Mouse (Mus musculus) neural tube, postnatal 0 days (tissue): Measurements from ENCODE around the gene Cpne5. TPM values are rescaled to one million over a fixed set of nuclear protein-coding genes. Genes with fewer than 3 reads are reported as not detected.

Source experiments
- polyA plus RNA-seq: library from polyadenylated mRNA; unstranded; fragments of >200 nt; fragmentation: Nextera tagmentation; extraction: Ambion mirVana; gene quantifications from 2 replicates; pipeline ENCODE4 v1.2.1, GENCODE M21; 2015

Gene Cpne5
- 102 and 109 TPM in 2 replicates for polyA plus RNA-seq

DNA sequence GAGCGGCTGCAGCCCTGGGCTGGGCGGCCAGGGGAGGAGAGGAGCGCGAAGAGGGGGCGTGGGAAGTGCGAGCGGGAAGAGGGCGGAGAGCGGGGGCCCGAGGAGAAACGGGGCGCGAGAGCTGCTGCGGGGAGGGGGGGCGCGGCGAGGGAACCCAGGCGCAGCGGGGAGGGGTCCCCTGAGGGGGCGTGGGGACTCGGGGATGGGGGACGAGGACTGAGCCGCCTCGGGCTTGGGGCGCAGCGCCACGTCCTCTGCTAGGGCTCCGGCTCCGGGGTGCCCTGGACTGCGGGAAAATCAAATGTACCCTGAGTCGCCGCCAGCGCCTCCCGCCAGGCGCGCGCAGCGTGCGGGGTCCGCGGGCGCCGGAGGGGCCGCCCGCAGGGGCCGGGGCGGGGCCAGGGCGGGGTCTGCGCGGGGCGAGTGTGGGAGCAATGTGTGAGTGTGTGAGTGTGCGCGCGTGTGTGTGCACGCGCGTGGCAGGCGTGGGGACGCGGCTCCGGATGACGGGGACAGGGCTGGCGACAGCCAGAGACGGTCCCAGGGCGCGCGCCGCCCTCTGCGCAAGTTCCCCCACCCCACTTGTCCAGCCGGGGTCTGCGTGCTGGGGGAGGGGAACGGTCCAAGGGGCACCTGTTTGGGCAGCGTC is at the start of gene Cpne5:
TSS of gene Cpne5 (minus strand) at position 396 of the 649 bp plus-strand sequence.

DNA sequence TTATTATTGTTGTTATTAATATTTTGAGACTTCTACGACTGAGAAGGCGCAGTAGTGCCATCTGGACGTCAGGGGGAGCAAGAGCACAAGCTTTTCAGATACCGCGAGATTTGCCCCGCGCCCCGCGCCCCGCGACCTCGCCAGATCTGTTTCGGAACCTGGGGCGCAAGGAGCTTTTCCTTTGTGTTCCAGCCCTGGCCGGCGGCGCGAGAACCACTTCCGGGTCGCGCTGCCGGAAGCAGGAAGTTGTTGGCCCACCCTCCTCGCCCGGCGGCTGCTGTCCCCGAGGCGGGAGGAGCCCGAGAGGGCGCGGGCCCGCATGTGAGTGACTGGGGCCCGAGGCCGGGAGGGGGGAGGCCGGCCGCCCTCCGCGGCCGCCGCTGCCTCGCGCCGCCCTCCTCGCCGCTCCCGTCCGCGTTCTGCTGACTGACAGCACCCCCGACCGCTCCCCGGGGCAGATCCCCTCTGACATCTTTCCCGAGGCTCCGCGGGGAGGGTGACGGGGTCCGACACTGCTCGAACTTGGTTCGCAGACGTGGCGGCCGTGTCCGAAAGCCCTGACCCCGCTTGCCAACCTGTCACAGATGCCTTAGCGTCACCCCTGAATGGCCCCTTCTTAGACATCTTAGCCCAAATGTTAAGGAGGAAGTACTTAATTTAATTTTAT is 30.8 kb upstream of the Cpne5 start, which contains the start of gene BC004004:
TSS of gene BC004004 (plus strand) at position 107 of the 667 bp plus-strand sequence.

DNA sequence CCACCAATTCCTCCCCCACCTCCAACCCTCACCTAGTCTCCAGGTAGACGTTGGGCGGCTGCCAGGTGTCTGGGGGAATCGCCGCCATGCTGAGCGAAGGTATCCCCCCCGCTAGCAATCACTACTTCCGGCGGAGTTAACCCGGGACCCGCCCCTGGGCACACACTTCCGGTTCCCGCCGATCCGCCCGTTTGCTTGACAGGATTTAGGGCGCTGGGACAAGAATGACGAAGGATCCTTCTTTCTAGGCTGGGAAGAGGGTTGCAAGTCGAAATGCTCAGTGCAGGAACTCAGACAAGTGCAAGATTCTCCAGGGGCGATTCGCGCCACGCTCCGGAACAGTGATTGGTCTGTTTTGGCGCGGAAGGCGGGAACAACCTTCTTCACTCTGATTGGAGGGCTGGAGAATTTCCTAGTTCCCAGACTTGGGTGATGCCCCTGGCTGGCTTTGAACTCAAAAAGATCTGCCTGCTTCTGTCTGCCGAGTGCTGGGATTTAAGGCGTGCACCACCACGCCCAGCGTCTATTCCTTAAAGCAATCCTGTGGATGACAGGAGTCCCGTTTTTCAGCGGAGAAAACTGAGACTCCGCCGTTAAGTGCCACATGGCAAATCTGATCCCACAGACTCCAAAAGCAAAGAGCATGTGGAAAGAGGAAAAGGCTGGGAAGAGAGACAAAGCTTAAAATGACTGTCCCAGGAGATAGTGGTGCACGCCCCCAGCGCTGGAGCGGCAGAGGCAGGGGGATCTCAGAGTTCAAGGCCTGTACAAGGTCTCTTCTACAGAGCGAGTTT is 26.1 kb upstream of the Cpne5 start, which contains the start of gene Ppil1:
TSS of gene Ppil1 (minus strand) at position 347 of the 794 bp plus-strand sequence.

DNA sequence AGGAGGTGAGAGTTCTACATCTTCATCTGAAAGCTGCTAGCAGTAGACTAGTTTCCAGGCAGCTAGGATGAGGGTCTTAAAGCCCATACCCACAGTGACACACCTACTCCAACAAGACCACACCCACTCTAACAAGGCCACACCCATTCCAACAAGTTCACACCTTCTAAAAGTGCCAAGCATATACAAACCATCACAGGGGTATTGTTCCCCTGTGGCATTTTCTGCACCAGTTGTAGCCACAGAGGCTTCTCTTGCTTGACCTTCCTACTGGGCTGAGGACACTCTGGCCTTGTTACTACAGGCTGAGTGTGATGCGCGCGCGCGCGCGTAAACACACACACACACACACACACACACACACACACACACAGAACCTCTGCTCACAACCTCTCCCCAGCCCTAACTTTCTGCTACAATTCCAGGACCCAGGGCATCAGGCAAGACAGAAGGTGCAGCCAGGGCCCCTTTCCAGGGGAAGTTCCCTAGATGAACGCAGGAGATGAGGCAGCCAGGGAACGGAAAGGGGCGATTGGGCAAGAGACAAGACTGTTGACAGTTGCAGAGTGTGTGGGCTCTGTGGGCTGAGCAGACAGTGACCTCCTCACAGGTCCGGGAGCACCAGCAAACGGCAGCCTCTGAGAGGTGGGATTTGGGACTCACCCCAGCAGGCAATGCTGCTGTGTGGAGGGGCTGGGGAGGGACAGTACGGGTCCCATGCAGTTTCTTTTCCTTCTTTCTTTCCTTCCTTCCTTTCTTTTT is 124.2 kb downstream of the Cpne5 start, which contains the start of gene Rab44:
TSS of gene Rab44 (plus strand) at position 555 of the 762 bp plus-strand sequence.

Other genes with a start within 250 kb of the Cpne5 start
- 43.8 and 50.4 TPM in 2 replicates for gene Stk38, start 230.2 kb downstream of the Cpne5 start, polyA plus RNA-seq
- 254 and 261 TPM in 2 replicates for gene Srsf3, start 205.5 kb downstream of the Cpne5 start, polyA plus RNA-seq
- 201 and 212 TPM in 2 replicates for gene Cdkn1a, start 147.2 kb downstream of the Cpne5 start, polyA plus RNA-seq
- gene Rab44, start 124.0 kb downstream of the Cpne5 start, polyA plus RNA-seq: 0.15 TPM in 1 of 2 replicates, not detected in the other
- gene Ppil1, start 26.0 kb upstream of the Cpne5 start, polyA plus RNA-seq: 81.7 and 86.5 TPM in 2 replicates
- gene BC004004, start 30.6 kb upstream of the Cpne5 start, polyA plus RNA-seq: 126 and 127 TPM in 2 replicates
- gene Pi16, start 79.5 kb upstream of the Cpne5 start, polyA plus RNA-seq: 4.7 TPM in 2 replicates
- gene Mtch1, start 109.8 kb upstream of the Cpne5 start, polyA plus RNA-seq: 628 and 644 TPM in 2 replicates
- 6.8 and 7.8 TPM in 2 replicates for gene Fgd2, start 122.7 kb upstream of the Cpne5 start, polyA plus RNA-seq